Mouse (Mus musculus) heart, postnatal 0 days (tissue): Measurements from ENCODE around the gene Olfr239. TPM values are rescaled to one million over a fixed set of nuclear protein-coding genes. Genes with fewer than 3 reads are reported as not detected.
"Not testable (repeated sequence)": the region's sequence is repeated elsewhere in the genome, so short reads cannot be mapped to it uniquely, and the experiment has no call there.

ENCODE experiments used
- ATAC-seq: fragments of 200-750 bp; cut with Nextera tagmentation; 2 replicates; pipeline ENCODE4 v1.8.0; 2017; ENCODE audit warnings: low read depth, moderate number of reproducible peaks, moderate library complexity; ENCODE audit not compliant: insufficient read depth
- DNase-seq: peaks from one replicate; pipeline ENCODE4 v3.0.0-alpha.2; 2016; ENCODE audit warnings: low spot score
- H3K27ac ChIP-seq: fragments of 300-500 bp; sonication (generic); 2 replicates; pipeline ENCODE4 v1.5.1; 2014; ENCODE audit warnings: low read depth, mild to moderate bottlenecking
- H3K27me3 ChIP-seq: fragments of 300-500 bp; sonication (generic); 2 replicates; pipeline ENCODE4 v1.6.1; 2014; ENCODE audit warnings: low read length, mixed read lengths; ENCODE audit not compliant: control insufficient read depth, insufficient read depth
- H3K36me3 ChIP-seq: fragments of 300-500 bp; sonication (generic); replicated peaks from 2 replicates; pipeline ENCODE4 v1.6.1; 2014; ENCODE audit warnings: low read length, mixed read lengths; ENCODE audit not compliant: control insufficient read depth, insufficient read depth
- H3K4me1 ChIP-seq: fragments of 300-500 bp; sonication (generic); 2 replicates; pipeline ENCODE4 v1.6.1; 2014; ENCODE audit warnings: antibody characterized with exemption; ENCODE audit not compliant: control insufficient read depth, insufficient read depth
- H3K4me2 ChIP-seq: fragments of 300-500 bp; sonication (generic); 2 replicates; pipeline ENCODE4 v1.6.1; 2014; ENCODE audit warnings: low read depth, mild to moderate bottlenecking, low read length, moderate library complexity
- H3K4me3 ChIP-seq: fragments of 300-500 bp; sonication (generic); 2 replicates; pipeline ENCODE4 v1.5.1; 2014; ENCODE audit warnings: low read depth, low read length
- H3K9ac ChIP-seq: fragments of 300-500 bp; sonication (generic); replicated peaks from 2 replicates; pipeline ENCODE4 v1.6.1; 2014; ENCODE audit warnings: low read depth, low read length, mixed read lengths
- H3K9me3 ChIP-seq: fragments of 300-500 bp; sonication (generic); replicated peaks from 2 replicates; pipeline ENCODE4 v1.6.1; 2016; ENCODE audit warnings: low read length; ENCODE audit not compliant: control insufficient read depth
- CTCF ChIP-seq: IDR thresholded peaks from 2 replicates; pipeline ENCODE4 v1.5.1; 2016; ENCODE audit warnings: antibody characterized with exemption, control low read depth, low read depth
- EP300 ChIP-seq: IDR thresholded peaks from 2 replicates; pipeline ENCODE4 v1.6.1; 2016; ENCODE audit warnings: antibody characterized with exemption, low read depth
- WGBS: fragments of 180-500 bp; shearing (Covaris S2); extraction: QIAGEN DNeasy Blood & Tissue Kit; methylation state at CpG from one replicate; pipeline ENCODE4 v1.1.7; 2014; 5-methylcytosine and 5-hydroxymethylcytosine counted together
- polyA plus RNA-seq: library from polyadenylated mRNA; unstranded; fragments of >200 nt; fragmentation: Nextera tagmentation; extraction: Ambion mirVana; gene quantifications from 2 replicates; pipeline ENCODE4 v1.2.1, GENCODE M21; 2015
- total RNA-seq: library from RNA; depleted of rRNA; stranded (reverse); fragments of >200 nt; gene quantifications from 2 replicates; pipeline ENCODE4 v1.2.3, GENCODE M21; 2014; ENCODE audit warnings: low replicate concordance; rRNA removed

The Olfr239 gene
- total RNA-seq (not detected in 2 replicates), polyA plus RNA-seq (not detected in 2 replicates)

GRCm38 (mm10) chr17:33191002-33191401 is at the start of gene Olfr239:
Gene Olfr239, plus strand, starts transcription at chr17:33191302.
- H3K36me3 ChIP-seq, H3K4me1 ChIP-seq, H3K9ac ChIP-seq, H3K4me2 ChIP-seq, DNase-seq, H3K27me3 ChIP-seq, H3K27ac ChIP-seq, H3K4me3 ChIP-seq, H3K9me3 ChIP-seq, ATAC-seq: not testable (repeated sequence)
- WGBS = no CpG with 5 or more reads among the region's 2 CpGs

GRCm38 (mm10) chr17:33168147-33168546 is 23.0 kb upstream of the Olfr239 start, which contains the start of gene Olfr55:
Gene Olfr55, plus strand, starts transcription at chr17:33168447.
- not testable (repeated sequence) for DNase-seq, ATAC-seq, H3K9me3 ChIP-seq, H3K27ac ChIP-seq, H3K27me3 ChIP-seq, H3K36me3 ChIP-seq, H3K4me2 ChIP-seq, H3K4me3 ChIP-seq, H3K9ac ChIP-seq, H3K4me1 ChIP-seq
- 63% methylated on average over 1 of the region's 1 CpGs for WGBS

GRCm38 (mm10) chr17:33221590-33221989 is 30.5 kb downstream of the Olfr239 start, which contains the start of gene Olfr1564:
Gene Olfr1564, minus strand, starts transcription at chr17:33221690.
- H3K4me1 ChIP-seq = no peaks in the 10 kb centered on the region
- H3K9ac ChIP-seq = no peak within 1 kb of the TSS
- H3K9me3 ChIP-seq = peaks cover 7% of the 10 kb centered on the region; the same call in 1 of the 2 replicates
- H3K4me2 ChIP-seq = no peak within 1 kb of the TSS
- H3K36me3 ChIP-seq = no peaks in the 10 kb centered on the region
- DNase-seq (no peak), ATAC-seq (no peak)
- H3K4me3 ChIP-seq = no peak within 1 kb of the TSS
- H3K27me3 ChIP-seq = no peaks in the 10 kb centered on the region
- WGBS = 59% methylated on average over 2 of the region's 2 CpGs
- H3K27ac ChIP-seq = no peak within 1 kb of the TSS
- TF ChIP-seq CTCF (no peak), EP300 (no peak)

- not testable (repeated sequence) for ATAC-seq, H3K9me3 ChIP-seq, H3K9ac ChIP-seq, H3K27me3 ChIP-seq, DNase-seq, H3K4me3 ChIP-seq, H3K27ac ChIP-seq, H3K4me2 ChIP-seq, H3K4me1 ChIP-seq
- H3K36me3 ChIP-seq = peaks cover 14% of the 10 kb centered on the region
- 84% methylated on average over 1 of the region's 1 CpGs for WGBS
Observed at GRCm38 (mm10) chr17:33236646-33237045, 45.5 kb downstream of the Olfr239 start.

Other genes with a start within 250 kb of the Olfr239 start
- 4.8 and 27.1 TPM in 2 replicates for gene Cyp4f13, start 243.9 kb upstream of the Olfr239 start, total RNA-seq
- gene Cyp4f13, start 243.9 kb upstream of the Olfr239 start, polyA plus RNA-seq = 8.3 and 10.3 TPM in 2 replicates
- gene Zfp472, start 225.5 kb upstream of the Olfr239 start, total RNA-seq = 3.5 and 4.9 TPM in 2 replicates
- gene Zfp472, start 225.5 kb upstream of the Olfr239 start, polyA plus RNA-seq = 3.5 and 3.8 TPM in 2 replicates
- 1.7 and 2.7 TPM in 2 replicates for gene Zfp952, start 198.2 kb upstream of the Olfr239 start, total RNA-seq
- 5.6 and 7.3 TPM in 2 replicates for gene Zfp952, start 198.2 kb upstream of the Olfr239 start, polyA plus RNA-seq
- 1.9 and 3.3 TPM in 2 replicates for gene Zfp763, start 157.9 kb upstream of the Olfr239 start, total RNA-seq
- 3.3 and 3.7 TPM in 2 replicates for gene Zfp763, start 157.9 kb upstream of the Olfr239 start, polyA plus RNA-seq
- gene 4921501E09Rik, start 123.2 kb upstream of the Olfr239 start, total RNA-seq = not detected in 2 replicates
- gene 4921501E09Rik, start 123.2 kb upstream of the Olfr239 start, polyA plus RNA-seq = not detected in 2 replicates
- gene Zfp563, start 102.0 kb upstream of the Olfr239 start, total RNA-seq = 2.3 and 4.0 TPM in 2 replicates
- 4.3 and 4.8 TPM in 2 replicates for gene Zfp563, start 102.0 kb upstream of the Olfr239 start, polyA plus RNA-seq
- gene Morc2b, start 51.6 kb upstream of the Olfr239 start, total RNA-seq = 1.0 TPM in 1 of 2 replicates, not detected in the other
- gene Morc2b, start 51.6 kb upstream of the Olfr239 start, polyA plus RNA-seq = 0.03 and 0.18 TPM in 2 replicates
- not detected in 2 replicates for gene Olfr55, start 22.9 kb upstream of the Olfr239 start, total RNA-seq
- not detected in 2 replicates for gene Olfr55, start 22.9 kb upstream of the Olfr239 start, polyA plus RNA-seq
- gene Olfr1564, start 30.4 kb downstream of the Olfr239 start, total RNA-seq = not detected in 2 replicates
- gene Olfr1564, start 30.4 kb downstream of the Olfr239 start, polyA plus RNA-seq = 0.01 TPM in 1 of 2 replicates, not detected in the other
- gene Zfp955a, start 63.8 kb downstream of the Olfr239 start, total RNA-seq = 6.8 and 9.4 TPM in 2 replicates
- 12.0 and 13.0 TPM in 2 replicates for gene Zfp955a, start 63.8 kb downstream of the Olfr239 start, polyA plus RNA-seq
- gene Olfr63, start 73.4 kb downstream of the Olfr239 start, total RNA-seq = not detected in 2 replicates
- not detected in 2 replicates for gene Olfr63, start 73.4 kb downstream of the Olfr239 start, polyA plus RNA-seq
- 3.4 and 6.4 TPM in 2 replicates for gene Zfp955b, start 98.2 kb downstream of the Olfr239 start, total RNA-seq
- gene Zfp955b, start 98.2 kb downstream of the Olfr239 start, polyA plus RNA-seq = 8.2 and 10.4 TPM in 2 replicates
- 2.3 and 5.4 TPM in 2 replicates for gene Zfp81, start 167.6 kb downstream of the Olfr239 start, total RNA-seq
- 3.4 and 3.6 TPM in 2 replicates for gene Zfp81, start 167.6 kb downstream of the Olfr239 start, polyA plus RNA-seq
- 2.1 and 6.6 TPM in 2 replicates for gene Zfp101, start 203.3 kb downstream of the Olfr239 start, total RNA-seq
- gene Zfp101, start 203.3 kb downstream of the Olfr239 start, polyA plus RNA-seq = 3.4 and 3.8 TPM in 2 replicates
- not detected in 2 replicates for gene Actl9, start 241.6 kb downstream of the Olfr239 start, total RNA-seq
- gene Actl9, start 241.6 kb downstream of the Olfr239 start, polyA plus RNA-seq = not detected in 2 replicates